Mouse (Mus musculus) hindbrain, embryonic 16.5 days (tissue): ENCODE results near the gene Phgdh. TPM values are rescaled to one million over a fixed set of nuclear protein-coding genes. Genes with fewer than 3 reads are reported as not detected.
A peak's percentile ranks its signal among the peaks of the same experiment; 100 is the strongest.

ENCODE experiments used
- ATAC-seq: fragments of 200-750 bp; cut with Nextera tagmentation; 2 replicates; pipeline ENCODE4 v1.8.0; 2017; ENCODE audit warnings: moderate TSS enrichment, moderate library complexity
- H3K27ac ChIP-seq: fragments of 300-500 bp; sonication (generic); 2 replicates; pipeline ENCODE4 v1.5.1; 2014; ENCODE audit warnings: low read depth, mild to moderate bottlenecking, control low read depth, low read length, moderate library complexity
- H3K27me3 ChIP-seq: fragments of 300-500 bp; sonication (generic); replicated peaks from 2 replicates; pipeline ENCODE4 v1.6.1; 2014; ENCODE audit warnings: low read length; ENCODE audit not compliant: control insufficient read depth, insufficient read depth
- H3K36me3 ChIP-seq: fragments of 300-500 bp; sonication (generic); 2 replicates; pipeline ENCODE4 v1.6.1; 2014; ENCODE audit warnings: mild to moderate bottlenecking, low read length, moderate library complexity, mixed read lengths; ENCODE audit not compliant: control insufficient read depth, insufficient read depth
- H3K4me1 ChIP-seq: fragments of 300-500 bp; sonication (generic); 2 replicates; pipeline ENCODE4 v1.6.1; 2014; ENCODE audit warnings: low read depth, low read length; ENCODE audit not compliant: control insufficient read depth, insufficient read depth
- H3K4me2 ChIP-seq: fragments of 300-500 bp; sonication (generic); 2 replicates; pipeline ENCODE4 v1.6.1; 2014; ENCODE audit warnings: mild to moderate bottlenecking, low read length, control low read depth, moderate library complexity
- H3K4me3 ChIP-seq: fragments of 300-500 bp; sonication (generic); 2 replicates; pipeline ENCODE4 v1.5.1; 2014; ENCODE audit warnings: mild to moderate bottlenecking, low read length, control low read depth, moderate library complexity
- H3K9ac ChIP-seq: fragments of 300-500 bp; sonication (generic); 2 replicates; pipeline ENCODE4 v1.6.1; 2014; ENCODE audit warnings: low read depth, mild to moderate bottlenecking, control low read depth, low read length, moderate library complexity
- H3K9me3 ChIP-seq: fragments of 300-500 bp; sonication (generic); 2 replicates; pipeline ENCODE4 v1.6.1; 2014; ENCODE audit warnings: mild to moderate bottlenecking, low read length, moderate library complexity; ENCODE audit not compliant: control insufficient read depth
- WGBS: fragments of 180-500 bp; shearing (Covaris S2); extraction: QIAGEN DNeasy Blood & Tissue Kit; methylation state at CpG from one replicate; pipeline ENCODE4 v1.1.7; 2014; 5-methylcytosine and 5-hydroxymethylcytosine counted together
- polyA plus RNA-seq: library from polyadenylated mRNA; unstranded; fragments of >200 nt; fragmentation: Nextera tagmentation; extraction: Ambion mirVana; gene quantifications from 2 replicates; pipeline ENCODE4 v1.2.1, GENCODE M21; 2015

The Phgdh gene
- polyA plus RNA-seq, 1 experiment from 2014 or later: 219 TPM

GRCm38 (mm10) chr3:98313294-98314155 lies 26.3 kb downstream of the Phgdh start:
- no peak overlapping the region for H3K9ac ChIP-seq
- peak; percentile 21; the same call in 1 of the 2 replicates for ATAC-seq
- H3K4me3 ChIP-seq: no peak overlapping the region
- H3K4me1 ChIP-seq: peaks cover 4% of the 10 kb centered on the region; the same call in 1 of the 2 replicates
- no peaks in the 10 kb centered on the region for H3K9me3 ChIP-seq
- H3K27ac ChIP-seq: no peak overlapping the region
- H3K36me3 ChIP-seq: no peaks in the 10 kb centered on the region
- 75% methylated on average over 9 of the region's 9 CpGs for WGBS
- no peak overlapping the region for H3K4me2 ChIP-seq
- H3K27me3 ChIP-seq: no peaks in the 10 kb centered on the region

- 28% methylated on average over 6 of the region's 7 CpGs for WGBS
- H3K27me3 ChIP-seq: no peaks in the 10 kb centered on the region
- H3K4me2 ChIP-seq: no peak overlapping the region
- H3K36me3 ChIP-seq: no peaks in the 10 kb centered on the region
- H3K4me3 ChIP-seq: no peak overlapping the region
- ATAC-seq: peak; percentile 82
- peaks cover 4% of the 10 kb centered on the region; the same call in 1 of the 2 replicates for H3K4me1 ChIP-seq
- no peak overlapping the region for H3K27ac ChIP-seq
- no peak overlapping the region for H3K9ac ChIP-seq
- H3K9me3 ChIP-seq: no peaks in the 10 kb centered on the region
Observed at GRCm38 (mm10) chr3:98312867-98313266, 26.9 kb downstream of the Phgdh start.

GRCm38 (mm10) chr3:98310456-98310855 lies 29.3 kb downstream of the Phgdh start:
- no peak for ATAC-seq
- 100% methylated on average over 1 of the region's 1 CpGs for WGBS
- no peak overlapping the region for H3K4me3 ChIP-seq

GRCm38 (mm10) chr3:98308606-98309005 lies 31.2 kb downstream of the Phgdh start:
- Histone ChIP-seq H3K4me2 (no peak overlapping the region), H3K4me3 (no peak overlapping the region), H3K27me3 (no peaks in the 10 kb centered on the region), H3K4me1 (no peaks in the 10 kb centered on the region), H3K36me3 (no peaks in the 10 kb centered on the region), H3K27ac (no peak overlapping the region), H3K9ac (no peak overlapping the region), H3K9me3 (no peaks in the 10 kb centered on the region)
- no peak for ATAC-seq
- 80% methylated on average over 6 of the region's 6 CpGs for WGBS

More at GRCm38 (mm10) chr3:98310456-98310855, 29.3 kb downstream of the Phgdh start:
- Histone ChIP-seq H3K36me3 (no peaks in the 10 kb centered on the region), H3K27me3 (no peaks in the 10 kb centered on the region), H3K9me3 (no peaks in the 10 kb centered on the region), H3K4me2 (no peak overlapping the region), H3K4me1 (no peaks in the 10 kb centered on the region), H3K27ac (no peak overlapping the region), H3K9ac (no peak overlapping the region)

GRCm38 (mm10) chr3:98301761-98302160 lies 38.0 kb downstream of the Phgdh start:
- peaks cover 3% of the 10 kb centered on the region for H3K9me3 ChIP-seq
- peaks cover 2% of the 10 kb centered on the region; the same call in 1 of the 2 replicates for H3K36me3 ChIP-seq
- ATAC-seq: no peak
- no peak overlapping the region for H3K27ac ChIP-seq
- H3K4me2 ChIP-seq: no peak overlapping the region
- H3K9ac ChIP-seq: no peak overlapping the region
- H3K27me3 ChIP-seq: no peaks in the 10 kb centered on the region
- WGBS: 94% methylated on average over 3 of the region's 3 CpGs
- H3K4me3 ChIP-seq: no peak overlapping the region
- no peaks in the 10 kb centered on the region for H3K4me1 ChIP-seq

- Histone ChIP-seq H3K4me1 (no peaks in the 10 kb centered on the region), H3K27me3 (no peaks in the 10 kb centered on the region), H3K4me3 (no peak overlapping the region), H3K9ac (no peak overlapping the region), H3K4me2 (no peak overlapping the region), H3K9me3 (peaks cover 3% of the 10 kb centered on the region), H3K36me3 (peaks cover 2% of the 10 kb centered on the region; the same call in 1 of the 2 replicates), H3K27ac (no peak overlapping the region)
- WGBS: 92% methylated on average over 4 of the region's 4 CpGs
- ATAC-seq: no peak
Observed at GRCm38 (mm10) chr3:98300266-98300665, 39.5 kb downstream of the Phgdh start.

GRCm38 (mm10) chr3:98299391-98300100 lies 40.2 kb downstream of the Phgdh start:
- no peaks in the 10 kb centered on the region for H3K4me1 ChIP-seq
- no peak overlapping the region for H3K4me3 ChIP-seq
- no peak overlapping the region for H3K9ac ChIP-seq
- no peak overlapping the region for H3K4me2 ChIP-seq
- H3K27ac ChIP-seq: no peak overlapping the region
- H3K27me3 ChIP-seq: no peaks in the 10 kb centered on the region
- 97% methylated on average over 1 of the region's 1 CpGs for WGBS
- no peak for ATAC-seq
- H3K36me3 ChIP-seq: peaks cover 2% of the 10 kb centered on the region; the same call in 1 of the 2 replicates
- H3K9me3 ChIP-seq: peaks cover 3% of the 10 kb centered on the region

GRCm38 (mm10) chr3:98295965-98296364 lies 43.8 kb downstream of the Phgdh start:
- no peak overlapping the region for H3K27ac ChIP-seq
- no peak overlapping the region for H3K9ac ChIP-seq
- no peak for ATAC-seq
- no peaks in the 10 kb centered on the region for H3K36me3 ChIP-seq
- no peak overlapping the region for H3K4me3 ChIP-seq
- no peaks in the 10 kb centered on the region for H3K4me1 ChIP-seq
- H3K27me3 ChIP-seq: no peaks in the 10 kb centered on the region
- no peak overlapping the region for H3K4me2 ChIP-seq
- peaks cover 3% of the 10 kb centered on the region; the same call in 1 of the 2 replicates for H3K9me3 ChIP-seq
- WGBS: 66% methylated on average over 10 of the region's 10 CpGs

GRCm38 (mm10) chr3:98291044-98291443 lies 48.7 kb downstream of the Phgdh start:
- 87% methylated on average over 9 of the region's 9 CpGs for WGBS

More at GRCm38 (mm10) chr3:98291044-98291443, 48.7 kb downstream of the Phgdh start:
- H3K4me3 ChIP-seq: no peak overlapping the region
- H3K36me3 ChIP-seq: no peaks in the 10 kb centered on the region
- peaks cover 3% of the 10 kb centered on the region; the same call in 1 of the 2 replicates for H3K9me3 ChIP-seq
- ATAC-seq: no peak
- no peak overlapping the region for H3K4me2 ChIP-seq
- no peak overlapping the region for H3K9ac ChIP-seq
- no peak overlapping the region for H3K27ac ChIP-seq
- no peaks in the 10 kb centered on the region for H3K27me3 ChIP-seq
- no peaks in the 10 kb centered on the region for H3K4me1 ChIP-seq
